Mouse (Mus musculus): ENCODE measurements around the gene Prkar1b. TPM values are rescaled to one million over a fixed set of nuclear protein-coding genes. Genes with fewer than 3 reads are reported as not detected.

Prkar1b gene
- polyA plus RNA-seq, 1 experiment from 2014 or later: 23.4 TPM

GRCm38 (mm10) chr5:139174141-139174540 lies 24.3 kb upstream of the Prkar1b start:
- peaks cover 18% of the 10 kb centered on the region; the same call in 1 of the 2 replicates for H3K36me3 ChIP-seq
- H3K9me3 ChIP-seq: no peaks in the 10 kb centered on the region
- 0 out of 2 replicates have a peak overlapping the region, but pooled peaks have one; percentile 35 for H3K27ac ChIP-seq
- 0 out of 2 replicates have a peak, but pooled peaks cover 5% of the 10 kb centered on the region for H3K4me1 ChIP-seq
- no peak overlapping the region for H3K9ac ChIP-seq
- no peak overlapping the region for H3K4me3 ChIP-seq (replicated peaks)
- H3K4me2 ChIP-seq: no peak overlapping the region
- H3K27me3 ChIP-seq (replicated peaks): no peaks in the 10 kb centered on the region
- ATAC-seq (ENCODE audit: insufficient read depth, low FRiP score, low read depth): no peak
- WGBS: 22% methylated on average over 10 of the region's 10 CpGs

GRCm38 (mm10) chr5:139171929-139172328 lies 22.1 kb upstream of the Prkar1b start:
- Histone ChIP-seq H3K4me3 (replicated peaks) (no peak overlapping the region), H3K4me1 (0 out of 2 replicates have a peak, but pooled peaks cover 5% of the 10 kb centered on the region), H3K9me3 (no peaks in the 10 kb centered on the region), H3K4me2 (no peak overlapping the region), H3K36me3 (peaks cover 27% of the 10 kb centered on the region; the same call in 1 of the 2 replicates), H3K27me3 (replicated peaks) (no peaks in the 10 kb centered on the region), H3K9ac (no peak overlapping the region), H3K27ac (no peak overlapping the region)
- 93% methylated on average over 4 of the region's 4 CpGs for WGBS
- ATAC-seq (ENCODE audit: insufficient read depth, low FRiP score, low read depth): no peak

GRCm38 (mm10) chr5:139167548-139167947 lies 17.7 kb upstream of the Prkar1b start:
- 74% methylated on average over 1 of the region's 1 CpGs for WGBS
- H3K27ac ChIP-seq: no peak overlapping the region
- no peak overlapping the region for H3K9ac ChIP-seq
- H3K27me3 ChIP-seq (replicated peaks): no peaks in the 10 kb centered on the region
- ATAC-seq (ENCODE audit: insufficient read depth, low FRiP score, low read depth): no peak
- H3K36me3 ChIP-seq: peaks cover 50% of the 10 kb centered on the region; the same call in 1 of the 2 replicates
- H3K4me2 ChIP-seq: no peak overlapping the region
- no peaks in the 10 kb centered on the region for H3K4me1 ChIP-seq
- no peak overlapping the region for H3K4me3 ChIP-seq (replicated peaks)
- no peaks in the 10 kb centered on the region for H3K9me3 ChIP-seq

GRCm38 (mm10) chr5:139166781-139167361 lies 17.1 kb upstream of the Prkar1b start:
- Histone ChIP-seq H3K4me2 (no peak overlapping the region), H3K9me3 (no peaks in the 10 kb centered on the region), H3K27ac (no peak overlapping the region), H3K4me3 (replicated peaks) (no peak overlapping the region), H3K36me3 (0 out of 2 replicates have a peak, but pooled peaks cover 47% of the 10 kb centered on the region), H3K4me1 (no peaks in the 10 kb centered on the region), H3K27me3 (replicated peaks) (no peaks in the 10 kb centered on the region), H3K9ac (no peak overlapping the region)
- ATAC-seq (ENCODE audit: insufficient read depth, low FRiP score, low read depth): no peak
- 82% methylated on average over 6 of the region's 6 CpGs for WGBS

- 73% methylated on average over 10 of the region's 10 CpGs for WGBS
- H3K36me3 ChIP-seq: 0 out of 2 replicates have a peak, but pooled peaks cover 33% of the 10 kb centered on the region
Measured at GRCm38 (mm10) chr5:139161632-139162031, 11.8 kb upstream of the Prkar1b start.

GRCm38 (mm10) chr5:139160899-139161298 lies 11.1 kb upstream of the Prkar1b start:
- Histone ChIP-seq H3K27me3 (replicated peaks) (no peaks in the 10 kb centered on the region), H3K36me3 (0 out of 2 replicates have a peak, but pooled peaks cover 32% of the 10 kb centered on the region), H3K9ac (no peak overlapping the region), H3K4me1 (no peaks in the 10 kb centered on the region), H3K4me2 (no peak overlapping the region), H3K4me3 (replicated peaks) (no peak overlapping the region), H3K9me3 (no peaks in the 10 kb centered on the region), H3K27ac (no peak overlapping the region)
- ATAC-seq (ENCODE audit: insufficient read depth, low FRiP score, low read depth): no peak
- 81% methylated on average over 8 of the region's 8 CpGs for WGBS

More at GRCm38 (mm10) chr5:139161632-139162031, 11.8 kb upstream of the Prkar1b start:
- Histone ChIP-seq H3K4me3 (replicated peaks) (no peak overlapping the region), H3K27ac (no peak overlapping the region), H3K9ac (no peak overlapping the region), H3K4me2 (no peak overlapping the region), H3K27me3 (replicated peaks) (no peaks in the 10 kb centered on the region), H3K9me3 (no peaks in the 10 kb centered on the region), H3K4me1 (no peaks in the 10 kb centered on the region)
- ATAC-seq (ENCODE audit: insufficient read depth, low FRiP score, low read depth): no peak

GRCm38 (mm10) chr5:139150603-139151031 lies 816 bp upstream of the Prkar1b start:
- H3K9me3 ChIP-seq: no peaks in the 10 kb centered on the region
- ATAC-seq (ENCODE audit: insufficient read depth, low FRiP score, low read depth): peak; percentile 28
- peak overlapping the region; percentile 47 for H3K9ac ChIP-seq
- H3K36me3 ChIP-seq: peaks cover 22% of the 10 kb centered on the region
- under 1% methylated on average over 44 of the region's 45 CpGs for WGBS
- H3K27ac ChIP-seq: peak overlapping the region; percentile 33
- H3K4me3 ChIP-seq (replicated peaks): peak overlapping the region; percentile 55
- peaks cover 8% of the 10 kb centered on the region; the same call in 1 of the 2 replicates for H3K4me1 ChIP-seq
- no peaks in the 10 kb centered on the region for H3K27me3 ChIP-seq (replicated peaks)
- peak overlapping the region; percentile 85 for H3K4me2 ChIP-seq

GRCm38 (mm10) chr5:139149006-139149672 lies 662 bp downstream of the Prkar1b start:
- no peaks in the 10 kb centered on the region for H3K9me3 ChIP-seq
- peak overlapping the region; percentile 55 for H3K4me3 ChIP-seq (replicated peaks)
- H3K4me1 ChIP-seq: peaks cover 8% of the 10 kb centered on the region; the same call in 1 of the 2 replicates
- peaks cover 16% of the 10 kb centered on the region for H3K36me3 ChIP-seq
- H3K27me3 ChIP-seq (replicated peaks): no peaks in the 10 kb centered on the region
- WGBS: 24% methylated on average over 11 of the region's 11 CpGs
- peak overlapping the region; percentile 71 for H3K27ac ChIP-seq
- H3K4me2 ChIP-seq: peak overlapping the region; percentile 60
- no peak overlapping the region for H3K9ac ChIP-seq
- peak; percentile 47 for ATAC-seq (ENCODE audit: insufficient read depth, low FRiP score, low read depth)

- H3K4me1 ChIP-seq: peaks cover 8% of the 10 kb centered on the region; the same call in 1 of the 2 replicates
- no peaks in the 10 kb centered on the region for H3K9me3 ChIP-seq
- H3K4me3 ChIP-seq (replicated peaks): no peak overlapping the region
- H3K27ac ChIP-seq: no peak overlapping the region
- no peak for ATAC-seq (ENCODE audit: insufficient read depth, low FRiP score, low read depth)
- H3K27me3 ChIP-seq (replicated peaks): no peaks in the 10 kb centered on the region
- 90% methylated on average over 14 of the region's 14 CpGs for WGBS
- 0 out of 2 replicates have a peak, but pooled peaks cover 1% of the 10 kb centered on the region for H3K36me3 ChIP-seq
- H3K4me2 ChIP-seq: no peak overlapping the region
- no peak overlapping the region for H3K9ac ChIP-seq
Measured at GRCm38 (mm10) chr5:139147178-139148078, 2.4 kb downstream of the Prkar1b start.

GRCm38 (mm10) chr5:139146476-139147075 lies 3.2 kb downstream of the Prkar1b start:
- Histone ChIP-seq H3K36me3 (no peaks in the 10 kb centered on the region), H3K4me2 (no peak overlapping the region), H3K4me3 (replicated peaks) (no peak overlapping the region), H3K9ac (no peak overlapping the region), H3K4me1 (peaks cover 8% of the 10 kb centered on the region; the same call in 1 of the 2 replicates), H3K27me3 (replicated peaks) (no peaks in the 10 kb centered on the region), H3K9me3 (no peaks in the 10 kb centered on the region), H3K27ac (no peak overlapping the region)
- no peak for ATAC-seq (ENCODE audit: insufficient read depth, low FRiP score, low read depth)
- 79% methylated on average over 11 of the region's 11 CpGs for WGBS

- H3K27me3 ChIP-seq (replicated peaks): no peaks in the 10 kb centered on the region
- no peaks in the 10 kb centered on the region for H3K9me3 ChIP-seq
- H3K4me1 ChIP-seq: peaks cover 6% of the 10 kb centered on the region; the same call in 1 of the 2 replicates
- no peak overlapping the region for H3K4me2 ChIP-seq
- H3K36me3 ChIP-seq: no peaks in the 10 kb centered on the region
- no peak overlapping the region for H3K27ac ChIP-seq
- ATAC-seq (ENCODE audit: insufficient read depth, low FRiP score, low read depth): no peak
- no peak overlapping the region for H3K9ac ChIP-seq
- WGBS: 92% methylated on average over 4 of the region's 4 CpGs
- H3K4me3 ChIP-seq (replicated peaks): no peak overlapping the region
Measured at GRCm38 (mm10) chr5:139145726-139146125, 4.1 kb downstream of the Prkar1b start.
